Mouse (Mus musculus): ENCODE measurements around the gene Rgs9bp. TPM values are rescaled to one million over a fixed set of nuclear protein-coding genes. Genes with fewer than 3 reads are reported as not detected.

Rgs9bp gene
- polyA plus RNA-seq, 1 experiment from 2014 or later = 0.04 TPM

- no peak overlapping the region for H3K27ac ChIP-seq (ENCODE audit: low read length)
- no peak overlapping the region for H3K4me2 ChIP-seq (ENCODE audit: low read depth, low read length)
- no peak overlapping the region for H3K4me3 ChIP-seq (ENCODE audit: low read depth, low read length)
- peak; percentile 83 for ATAC-seq (ENCODE audit: low read depth)
- peaks cover 12% of the 10 kb centered on the region for H3K36me3 ChIP-seq (ENCODE audit: control insufficient read depth, insufficient read depth)
- H3K9ac ChIP-seq (ENCODE audit: low read depth, low read length) = no peak overlapping the region
- H3K4me1 ChIP-seq (ENCODE audit: control insufficient read depth, low read depth, low read length) = peaks cover 8% of the 10 kb centered on the region
- WGBS (ENCODE audit: insufficient replicate concordance) = 37% methylated on average over 6 of the region's 6 CpGs
- no peaks in the 10 kb centered on the region for H3K9me3 ChIP-seq (replicated peaks; ENCODE audit: control insufficient read depth, low read length)
- no peaks in the 10 kb centered on the region for H3K27me3 ChIP-seq (ENCODE audit: control insufficient read depth, insufficient read depth, low read depth, low read length)
These were observed 15.7 kb upstream of the Rgs9bp start for GRCm38 (mm10) chr7:35601106-35601505.

- Histone ChIP-seq H3K27ac (ENCODE audit: low read length) (no peak overlapping the region), H3K27me3 (ENCODE audit: control insufficient read depth, insufficient read depth, low read depth, low read length) (no peaks in the 10 kb centered on the region), H3K4me3 (ENCODE audit: low read depth, low read length) (no peak overlapping the region), H3K36me3 (ENCODE audit: control insufficient read depth, insufficient read depth) (peaks cover 15% of the 10 kb centered on the region), H3K9ac (ENCODE audit: low read depth, low read length) (no peak overlapping the region), H3K9me3 (replicated peaks; ENCODE audit: control insufficient read depth, low read length) (no peaks in the 10 kb centered on the region), H3K4me1 (ENCODE audit: control insufficient read depth, low read depth, low read length) (peaks cover 8% of the 10 kb centered on the region), H3K4me2 (ENCODE audit: low read depth, low read length) (no peak overlapping the region)
- no peak for ATAC-seq (ENCODE audit: low read depth)
- 86% methylated on average over 10 of the region's 10 CpGs for WGBS (ENCODE audit: insufficient replicate concordance)
These were observed 14.6 kb upstream of the Rgs9bp start for GRCm38 (mm10) chr7:35600031-35600430.

- no peak overlapping the region for H3K4me3 ChIP-seq (ENCODE audit: low read depth, low read length)
- H3K9ac ChIP-seq (ENCODE audit: low read depth, low read length) = no peak overlapping the region
- no peak overlapping the region for H3K27ac ChIP-seq (ENCODE audit: low read length)
- no peaks in the 10 kb centered on the region for H3K9me3 ChIP-seq (replicated peaks; ENCODE audit: control insufficient read depth, low read length)
- H3K27me3 ChIP-seq (ENCODE audit: control insufficient read depth, insufficient read depth, low read depth, low read length) = no peaks in the 10 kb centered on the region
- 86% methylated on average over 9 of the region's 9 CpGs for WGBS (ENCODE audit: insufficient replicate concordance)
- H3K4me2 ChIP-seq (ENCODE audit: low read depth, low read length) = no peak overlapping the region
- peaks cover 15% of the 10 kb centered on the region for H3K36me3 ChIP-seq (ENCODE audit: control insufficient read depth, insufficient read depth)
- H3K4me1 ChIP-seq (ENCODE audit: control insufficient read depth, low read depth, low read length) = peaks cover 8% of the 10 kb centered on the region
- no peak for ATAC-seq (ENCODE audit: low read depth)
These were observed 14.1 kb upstream of the Rgs9bp start for GRCm38 (mm10) chr7:35599492-35599891.

- Histone ChIP-seq H3K27me3 (ENCODE audit: control insufficient read depth, insufficient read depth, low read depth, low read length) (no peaks in the 10 kb centered on the region), H3K4me2 (ENCODE audit: low read depth, low read length) (no peak overlapping the region), H3K9ac (ENCODE audit: low read depth, low read length) (no peak overlapping the region), H3K27ac (ENCODE audit: low read length) (no peak overlapping the region), H3K36me3 (ENCODE audit: control insufficient read depth, insufficient read depth) (peaks cover 21% of the 10 kb centered on the region), H3K4me1 (ENCODE audit: control insufficient read depth, low read depth, low read length) (peaks cover 8% of the 10 kb centered on the region), H3K9me3 (replicated peaks; ENCODE audit: control insufficient read depth, low read length) (no peaks in the 10 kb centered on the region), H3K4me3 (ENCODE audit: low read depth, low read length) (no peak overlapping the region)
- no peak for ATAC-seq (ENCODE audit: low read depth)
- 73% methylated on average over 5 of the region's 5 CpGs for WGBS (ENCODE audit: insufficient replicate concordance)
These were observed 8.9 kb upstream of the Rgs9bp start for GRCm38 (mm10) chr7:35594311-35594710.

GRCm38 (mm10) chr7:35590731-35591191, 5.4 kb upstream of the Rgs9bp start:
- no peak for ATAC-seq (ENCODE audit: low read depth)
- no peak overlapping the region for H3K4me2 ChIP-seq (ENCODE audit: low read depth, low read length)
- 85% methylated on average over 10 of the region's 10 CpGs for WGBS (ENCODE audit: insufficient replicate concordance)
- H3K9ac ChIP-seq (ENCODE audit: low read depth, low read length) = no peak overlapping the region
- no peaks in the 10 kb centered on the region for H3K9me3 ChIP-seq (replicated peaks; ENCODE audit: control insufficient read depth, low read length)
- H3K4me3 ChIP-seq (ENCODE audit: low read depth, low read length) = no peak overlapping the region
- H3K27ac ChIP-seq (ENCODE audit: low read length) = no peak overlapping the region
- H3K36me3 ChIP-seq (ENCODE audit: control insufficient read depth, insufficient read depth) = peaks cover 18% of the 10 kb centered on the region
- H3K27me3 ChIP-seq (ENCODE audit: control insufficient read depth, insufficient read depth, low read depth, low read length) = no peaks in the 10 kb centered on the region
- H3K4me1 ChIP-seq (ENCODE audit: control insufficient read depth, low read depth, low read length) = peaks cover 35% of the 10 kb centered on the region

- no peaks in the 10 kb centered on the region for H3K9me3 ChIP-seq (replicated peaks; ENCODE audit: control insufficient read depth, low read length)
- H3K27ac ChIP-seq (ENCODE audit: low read length) = peak overlapping the region; percentile 69
- peaks cover 47% of the 10 kb centered on the region for H3K4me1 ChIP-seq (ENCODE audit: control insufficient read depth, low read depth, low read length)
- peaks cover 13% of the 10 kb centered on the region for H3K36me3 ChIP-seq (ENCODE audit: control insufficient read depth, insufficient read depth)
- WGBS (ENCODE audit: insufficient replicate concordance) = 35% methylated on average over 7 of the region's 7 CpGs
- H3K27me3 ChIP-seq (ENCODE audit: control insufficient read depth, insufficient read depth, low read depth, low read length) = peaks cover 9% of the 10 kb centered on the region
- H3K4me3 ChIP-seq (ENCODE audit: low read depth, low read length) = no peak overlapping the region
- no peak overlapping the region for H3K9ac ChIP-seq (ENCODE audit: low read depth, low read length)
- no peak for ATAC-seq (ENCODE audit: low read depth)
- peak overlapping the region; percentile 37; the same call in 1 of the 2 replicates for H3K4me2 ChIP-seq (ENCODE audit: low read depth, low read length)
These were observed 4.1 kb upstream of the Rgs9bp start for GRCm38 (mm10) chr7:35589485-35589884.

DNA sequence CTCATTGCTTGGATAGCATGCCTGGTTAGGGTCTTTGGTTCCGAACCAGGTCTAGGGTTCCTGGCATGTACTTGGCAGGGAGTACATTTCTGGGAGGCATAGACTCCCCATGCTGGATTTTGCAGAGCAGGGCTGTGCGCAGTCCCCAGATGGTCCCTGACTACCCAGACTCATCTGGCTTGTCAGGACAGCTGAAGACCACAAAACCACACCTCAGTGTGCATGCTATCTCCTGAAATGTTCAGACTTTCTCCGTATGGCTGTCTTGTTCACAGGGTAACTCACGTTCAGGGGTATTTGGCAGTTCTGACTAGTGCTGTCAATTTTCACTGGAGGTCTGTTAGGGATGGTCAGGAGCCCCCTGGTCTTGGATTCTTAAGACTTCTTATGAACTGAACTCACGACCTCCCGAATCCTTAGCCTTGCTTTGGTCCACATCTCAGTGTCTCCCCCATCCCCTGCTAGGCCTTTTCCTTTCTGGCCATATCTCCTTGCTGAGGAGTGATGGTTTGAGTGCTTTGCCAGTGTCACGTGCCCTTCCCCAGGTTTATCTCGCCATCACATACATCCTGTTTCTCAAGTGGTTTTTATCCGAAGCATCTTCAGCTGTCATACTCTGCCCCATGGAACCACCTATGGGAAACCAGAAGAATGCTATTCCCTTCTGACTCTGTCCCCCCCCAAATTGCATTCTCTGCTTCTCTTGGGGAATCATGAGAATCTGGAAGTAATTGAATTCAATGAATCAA, 3.5 kb upstream of the Rgs9bp start:
- Histone ChIP-seq H3K4me2 (ENCODE audit: low read depth, low read length) (peak overlapping the region; percentile 100), H3K4me1 (ENCODE audit: control insufficient read depth, low read depth, low read length) (peaks cover 51% of the 10 kb centered on the region)

DNA sequence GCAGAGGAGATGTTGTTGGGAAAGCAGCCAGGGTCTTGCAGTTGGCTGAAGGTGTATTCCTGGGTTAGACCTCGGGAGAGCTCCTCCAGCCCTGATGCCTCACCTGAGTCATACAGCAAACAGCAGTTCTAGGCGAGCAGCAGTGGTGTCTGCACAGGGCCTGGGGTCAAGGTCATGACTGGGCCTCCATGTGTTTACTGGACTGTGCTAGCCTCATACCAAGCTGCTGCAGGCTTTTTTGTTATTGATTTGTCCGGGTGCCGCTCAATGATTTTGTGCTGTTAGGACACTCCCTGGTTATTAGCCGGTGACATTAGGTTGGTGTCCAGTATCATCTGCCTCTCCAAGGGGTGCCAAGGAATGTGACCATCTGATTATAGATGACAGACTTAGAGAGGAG, 2.3 kb upstream of the Rgs9bp start:
- Histone ChIP-seq H3K27ac (ENCODE audit: low read length) (peak overlapping the region; percentile 6), H3K36me3 (ENCODE audit: control insufficient read depth, insufficient read depth) (peaks cover 3% of the 10 kb centered on the region; the same call in 1 of the 2 replicates), H3K4me1 (ENCODE audit: control insufficient read depth, low read depth, low read length) (peaks cover 51% of the 10 kb centered on the region), H3K9me3 (replicated peaks; ENCODE audit: control insufficient read depth, low read length) (no peaks in the 10 kb centered on the region), H3K4me3 (ENCODE audit: low read depth, low read length) (peak overlapping the region; percentile 7; the same call in 1 of the 2 replicates), H3K9ac (ENCODE audit: low read depth, low read length) (peak overlapping the region; percentile 11; the same call in 1 of the 2 replicates), H3K27me3 (ENCODE audit: control insufficient read depth, insufficient read depth, low read depth, low read length) (peaks cover 27% of the 10 kb centered on the region), H3K4me2 (ENCODE audit: low read depth, low read length) (peak overlapping the region; percentile 100)
- peak; percentile 22 for ATAC-seq (ENCODE audit: low read depth)
- WGBS (ENCODE audit: insufficient replicate concordance) = 41% methylated on average over 5 of the region's 5 CpGs

More for the DNA sequence above, 3.5 kb upstream of the Rgs9bp start:
- Histone ChIP-seq H3K9ac (ENCODE audit: low read depth, low read length) (peak overlapping the region; percentile 41), H3K36me3 (ENCODE audit: control insufficient read depth, insufficient read depth) (peaks cover 13% of the 10 kb centered on the region), H3K27me3 (ENCODE audit: control insufficient read depth, insufficient read depth, low read depth, low read length) (peaks cover 16% of the 10 kb centered on the region), H3K4me3 (ENCODE audit: low read depth, low read length) (no peak overlapping the region), H3K27ac (ENCODE audit: low read length) (peak overlapping the region; percentile 69), H3K9me3 (replicated peaks; ENCODE audit: control insufficient read depth, low read length) (no peaks in the 10 kb centered on the region)
- 16% methylated on average over 9 of the region's 9 CpGs for WGBS (ENCODE audit: insufficient replicate concordance)
- ATAC-seq (ENCODE audit: low read depth) = no peak

DNA sequence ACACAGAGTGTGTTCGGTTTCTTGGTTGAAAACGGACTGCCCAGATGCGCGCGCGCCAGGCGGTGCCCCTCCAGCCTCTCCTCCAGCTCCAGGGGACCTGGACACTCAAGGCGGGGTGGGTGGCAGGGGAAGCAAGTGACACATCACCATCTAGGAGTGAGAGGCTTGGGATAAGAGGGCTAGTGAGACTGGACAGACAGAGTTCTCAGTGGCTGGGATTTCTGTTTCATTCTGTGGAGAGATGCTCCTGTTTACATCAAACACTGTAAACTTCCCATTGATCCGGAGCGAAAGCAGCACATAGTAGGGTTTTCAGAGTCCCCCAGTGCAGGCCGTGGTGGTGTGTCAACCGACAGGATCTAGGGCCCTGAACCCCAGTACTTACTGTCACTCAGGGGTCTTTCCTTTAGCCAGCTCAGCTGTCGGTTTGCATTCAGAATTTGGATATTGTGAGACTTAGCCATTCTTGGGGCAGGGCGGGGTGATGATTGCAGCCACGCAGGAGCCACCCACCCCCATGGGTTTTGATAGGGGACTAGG, 1.6 kb upstream of the Rgs9bp start:
- Histone ChIP-seq H3K4me1 (ENCODE audit: control insufficient read depth, low read depth, low read length) (peaks cover 51% of the 10 kb centered on the region), H3K9me3 (replicated peaks; ENCODE audit: control insufficient read depth, low read length) (no peaks in the 10 kb centered on the region), H3K27me3 (ENCODE audit: control insufficient read depth, insufficient read depth, low read depth, low read length) (peaks cover 32% of the 10 kb centered on the region), H3K36me3 (ENCODE audit: control insufficient read depth, insufficient read depth) (no peaks in the 10 kb centered on the region), H3K4me2 (ENCODE audit: low read depth, low read length) (peak overlapping the region; percentile 100), H3K9ac (ENCODE audit: low read depth, low read length) (peak overlapping the region; percentile 91), H3K4me3 (ENCODE audit: low read depth, low read length) (peak overlapping the region; percentile 90), H3K27ac (ENCODE audit: low read length) (peak overlapping the region; percentile 12; the same call in 1 of the 2 replicates)
- WGBS (ENCODE audit: insufficient replicate concordance) = 16% methylated on average over 15 of the region's 15 CpGs
- no peak for ATAC-seq (ENCODE audit: low read depth)

All from liver, embryonic 16.5 days (tissue).